Mouse (Mus musculus) adipocyte (in vitro differentiated cells): ENCODE results near the gene Usp43.

Experiments used
- DNase-seq: peaks from one replicate; pipeline ENCODE4 v3.0.0-alpha.2; 2016; ENCODE audit warnings: low spot score

Gene Usp43

DNA sequence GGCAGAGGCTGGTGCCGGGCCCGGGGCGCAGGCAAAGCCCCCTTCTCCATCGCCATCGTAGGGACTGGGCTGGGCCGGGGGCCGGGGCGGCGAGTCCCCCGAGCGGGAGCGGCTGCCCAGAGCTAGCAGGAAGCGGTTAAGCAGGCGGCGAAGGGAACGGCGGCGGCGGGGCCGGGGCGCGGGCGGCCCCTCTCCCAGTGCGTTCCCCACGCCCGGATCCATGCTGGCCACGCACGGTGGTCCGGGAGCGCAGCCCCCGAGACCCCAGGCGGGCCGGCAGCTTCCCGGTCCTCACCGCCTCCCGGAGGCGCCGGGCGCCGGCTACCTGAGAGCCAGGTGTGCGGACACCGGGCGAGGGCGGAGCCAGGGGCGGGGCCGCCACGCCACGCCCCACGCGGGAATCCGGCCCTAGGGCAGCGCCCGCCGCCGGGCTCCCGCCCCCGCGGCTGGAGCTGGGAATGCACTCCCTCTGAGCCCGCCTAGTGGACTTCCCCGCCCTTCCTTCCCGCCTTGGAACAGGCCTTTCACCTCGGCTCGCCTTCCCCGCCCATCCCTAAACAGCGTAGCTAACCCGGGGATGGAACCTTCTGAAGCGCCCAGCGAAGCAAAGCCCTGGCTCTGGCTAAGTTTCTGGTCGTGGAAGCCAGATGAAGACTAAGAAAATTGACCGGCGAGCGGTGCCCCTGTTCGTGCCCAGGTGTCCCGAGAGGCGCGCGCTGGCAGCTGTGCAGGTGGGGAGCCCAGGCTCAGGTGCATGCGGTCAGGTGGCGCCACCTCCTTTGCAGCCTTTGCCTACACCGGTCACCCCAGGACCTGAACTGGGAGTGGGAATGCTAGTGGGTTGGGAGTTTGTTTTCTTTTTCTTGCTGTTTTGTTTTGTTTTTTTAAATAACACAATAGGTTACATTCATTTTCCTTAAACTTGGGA is at the start of gene Usp43:
Usp43 (minus strand) TSS at position 327 of the 928 bp plus-strand sequence.
- DNase-seq: no peak

DNA sequence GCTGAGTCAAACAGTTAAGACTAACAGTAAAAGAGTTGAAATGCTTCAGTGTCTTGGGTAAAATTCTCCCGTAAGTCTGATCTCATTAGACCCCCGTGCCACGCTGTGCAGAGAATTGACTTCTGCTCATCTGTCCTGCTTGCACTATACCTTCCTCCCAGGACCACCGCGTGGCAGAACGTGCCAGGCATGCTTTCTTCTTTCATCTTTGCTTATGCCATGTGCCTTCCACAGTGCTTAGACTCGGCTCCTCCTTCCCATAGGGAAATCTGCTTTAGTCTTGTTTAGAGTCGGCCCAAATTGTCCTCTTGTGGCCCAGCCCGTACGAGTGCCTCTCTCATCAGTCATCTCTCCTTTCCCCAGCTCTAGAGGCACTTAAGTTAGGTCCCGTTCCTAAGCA is 45.9 kb upstream of the Usp43 start:
- DNase-seq: no peak

DNA sequence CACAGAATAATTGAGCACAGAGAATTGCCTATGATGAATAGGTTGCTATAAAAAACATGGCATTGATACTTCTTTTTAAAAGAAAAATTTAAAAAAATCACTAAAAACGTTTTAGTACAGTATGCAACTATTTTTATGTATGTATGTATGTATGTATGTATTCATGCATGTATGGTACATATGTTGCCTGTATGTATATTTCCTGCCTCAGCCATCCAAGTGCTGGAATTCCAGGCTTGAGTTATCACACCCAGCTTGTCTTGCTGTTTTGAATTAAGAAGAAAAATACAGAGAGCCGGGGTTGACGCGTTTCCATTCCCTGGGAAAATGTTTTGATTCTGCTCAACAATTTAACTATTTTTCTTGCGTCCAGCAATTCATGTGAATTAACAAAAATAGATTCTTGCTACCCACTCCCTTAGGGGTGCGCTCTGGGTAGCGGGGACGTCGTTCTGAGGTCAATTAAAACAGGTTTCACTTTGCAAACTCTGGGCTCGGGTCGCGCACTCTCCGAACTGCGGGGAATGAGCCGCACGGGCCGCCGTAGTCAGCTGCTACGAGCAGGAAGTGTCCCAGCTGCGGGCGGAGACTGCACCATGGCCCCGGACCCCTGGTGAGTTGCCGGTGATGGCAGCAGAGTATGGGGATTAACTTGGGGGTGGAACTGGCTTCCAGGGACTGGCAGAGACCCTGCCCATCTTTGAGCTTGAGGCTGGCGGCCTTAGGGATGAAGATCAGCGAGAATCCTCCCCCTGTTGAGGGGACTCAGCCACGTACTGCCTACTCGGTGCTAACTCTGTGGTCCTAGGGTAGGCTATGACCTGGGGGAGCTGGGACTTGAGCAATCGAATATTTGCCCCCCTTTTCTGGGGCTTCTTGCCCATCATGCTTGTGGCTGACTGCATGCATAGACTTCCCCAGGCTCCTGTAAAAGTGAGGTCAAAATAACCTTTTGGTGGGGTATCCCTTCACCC is 44.2 kb upstream of the Usp43 start, which contains the start of gene Stx8:
Stx8 (plus strand) TSS at position 289 of the 974 bp plus-strand sequence.
- peak; percentile 77 for DNase-seq

DNA sequence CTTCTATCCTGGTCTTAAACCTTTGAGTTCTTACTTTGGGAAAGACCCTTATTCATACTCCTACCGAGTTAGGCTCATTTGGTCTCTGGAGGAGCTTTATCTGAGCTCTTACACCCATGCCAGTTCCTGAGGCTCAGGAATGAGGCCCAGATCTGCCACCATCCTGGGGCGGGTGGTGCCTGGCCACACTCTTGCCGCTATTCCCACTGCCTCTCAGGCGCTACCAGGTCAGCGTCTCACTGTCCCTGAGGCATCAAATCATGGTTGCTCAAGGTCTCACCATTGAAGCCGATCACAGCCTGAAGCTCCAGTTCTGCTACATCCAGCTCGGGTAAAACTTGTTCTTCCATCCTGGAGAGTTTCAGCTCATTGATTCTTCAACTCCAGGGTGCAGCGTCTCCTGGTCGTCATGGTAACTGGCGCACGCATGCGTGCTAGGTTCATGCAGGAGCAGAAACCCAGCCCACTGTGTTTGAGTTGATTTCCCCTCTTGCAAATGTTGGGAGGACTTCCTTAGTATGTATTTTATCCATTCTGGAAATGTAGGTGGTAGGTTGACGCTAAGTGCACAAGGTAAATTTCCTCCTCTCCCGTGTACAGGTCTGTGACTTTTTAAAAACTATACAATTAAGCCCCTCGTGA is 43.4 kb upstream of the Usp43 start, which contains the start of gene Cfap52:
Cfap52 (minus strand) TSS at position 410 of the 642 bp plus-strand sequence.
- peak; percentile 78 for DNase-seq

DNA sequence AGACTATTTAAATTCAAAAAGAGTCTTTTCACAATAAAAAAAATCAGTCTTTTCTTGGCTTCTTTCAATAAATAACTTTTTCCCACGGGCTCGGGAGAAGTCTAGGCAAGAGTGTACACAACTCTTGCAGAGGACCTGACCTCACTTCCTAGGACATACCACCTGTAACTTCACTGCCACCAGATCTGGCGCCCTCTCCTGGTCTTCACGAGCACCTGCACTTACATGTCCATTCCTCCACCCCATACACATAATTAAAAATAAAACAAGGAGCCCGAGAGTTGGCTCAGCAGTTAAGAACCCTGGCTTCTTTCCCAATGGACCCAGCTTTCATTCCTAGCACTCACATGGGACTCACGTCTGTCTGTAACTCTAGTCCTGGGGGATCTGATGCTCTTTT is 42.2 kb upstream of the Usp43 start:
- DNase-seq: no peak

DNA sequence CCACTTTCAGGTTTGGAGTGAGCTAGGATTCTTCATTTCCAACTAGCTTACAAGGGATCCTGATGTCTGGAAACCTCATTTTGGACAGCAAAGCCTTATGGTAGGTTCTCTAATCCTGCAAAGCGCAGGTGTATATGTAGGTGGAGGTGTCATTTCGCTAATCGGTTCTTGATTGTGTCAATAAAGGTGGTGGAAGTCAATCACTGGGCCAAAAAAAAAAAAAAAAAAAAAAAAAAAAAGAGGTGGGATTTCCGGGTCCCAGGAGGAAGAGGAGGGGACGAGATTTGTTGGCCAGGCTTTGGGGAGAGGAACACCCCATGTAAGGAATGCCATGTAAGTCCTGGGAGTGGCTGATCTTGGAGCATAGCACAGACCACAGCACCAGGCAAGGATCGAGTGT is 32.5 kb upstream of the Usp43 start:
- DNase-seq: no peak

DNA sequence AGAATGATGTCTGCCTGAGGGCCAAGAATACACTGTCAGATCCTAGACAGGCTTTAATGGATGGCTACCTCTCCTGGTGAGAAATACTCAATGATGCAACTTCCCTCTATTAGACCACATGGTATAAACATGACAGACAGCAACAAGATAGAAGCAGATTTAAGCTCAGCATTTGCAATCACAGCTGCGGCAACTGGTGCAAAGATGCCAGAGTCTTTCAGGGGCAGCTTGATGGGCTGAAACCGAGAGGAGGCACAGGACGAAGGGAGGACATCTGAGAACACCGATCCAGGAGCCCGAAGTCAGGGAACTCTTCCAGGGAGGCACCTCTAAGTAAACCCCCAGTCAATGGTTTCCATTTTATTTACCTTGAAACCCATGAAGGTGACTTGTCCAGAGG is 31.7 kb upstream of the Usp43 start:
- DNase-seq: no peak

DNA sequence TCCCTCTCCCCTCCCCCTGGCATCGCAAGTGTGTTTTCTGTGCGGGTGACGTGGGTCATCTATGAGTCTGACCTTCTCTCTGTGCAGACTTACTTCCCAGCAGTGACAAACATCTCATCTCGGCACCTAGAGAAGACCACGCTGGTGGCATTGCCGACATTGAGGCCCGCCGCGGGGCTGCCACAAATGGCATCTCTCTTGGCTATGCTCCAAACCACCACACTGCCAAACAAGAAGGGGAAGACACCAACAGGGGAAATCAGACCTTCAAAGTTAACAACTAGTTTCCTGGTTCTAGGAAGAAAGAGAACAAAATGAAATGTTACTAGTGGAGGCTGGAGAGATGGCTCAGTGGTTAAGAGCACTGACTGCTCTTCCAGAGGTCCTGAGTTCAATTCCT is 27.5 kb upstream of the Usp43 start:
- no peak for DNase-seq

DNA sequence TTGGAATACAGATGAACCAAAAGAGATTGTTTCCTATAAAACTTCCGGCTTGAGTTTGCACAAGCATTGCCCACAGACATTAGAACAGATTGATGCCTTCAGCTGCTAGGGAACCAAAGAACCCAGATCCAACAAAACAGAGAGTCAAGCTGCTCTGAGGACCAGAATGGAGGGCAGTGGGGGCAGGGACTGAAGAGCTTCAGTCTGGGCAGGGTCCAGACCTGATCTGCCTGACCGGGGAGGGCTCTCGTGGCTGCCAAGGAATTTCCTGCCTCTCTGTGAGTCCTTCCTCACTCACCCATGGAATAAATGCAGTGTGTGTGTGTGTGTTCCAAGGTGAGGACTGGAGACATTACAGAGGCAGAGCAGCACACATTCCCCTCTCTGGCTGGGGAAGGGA is 26.3 kb upstream of the Usp43 start:
- no peak for DNase-seq

DNA sequence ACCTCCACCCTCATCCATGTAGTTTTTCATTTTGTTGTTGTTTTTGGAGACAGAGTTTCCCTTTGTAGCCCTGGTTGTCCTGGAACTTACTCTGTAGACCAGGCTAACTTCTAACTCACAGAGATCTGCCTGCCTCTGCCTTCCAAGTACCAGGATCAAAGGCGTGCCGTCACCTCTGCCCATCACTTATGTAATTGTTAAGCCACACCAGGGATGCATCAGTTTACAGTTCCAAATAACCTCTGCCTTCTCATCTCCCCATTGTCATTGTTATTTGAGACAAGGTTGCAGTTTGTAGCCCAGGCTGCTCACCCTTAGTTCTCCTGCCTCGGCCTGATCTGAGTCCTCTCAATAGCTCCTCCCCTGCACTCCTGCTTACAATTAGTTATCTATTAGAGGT is 10.2 kb upstream of the Usp43 start:
- DNase-seq: no peak

DNA sequence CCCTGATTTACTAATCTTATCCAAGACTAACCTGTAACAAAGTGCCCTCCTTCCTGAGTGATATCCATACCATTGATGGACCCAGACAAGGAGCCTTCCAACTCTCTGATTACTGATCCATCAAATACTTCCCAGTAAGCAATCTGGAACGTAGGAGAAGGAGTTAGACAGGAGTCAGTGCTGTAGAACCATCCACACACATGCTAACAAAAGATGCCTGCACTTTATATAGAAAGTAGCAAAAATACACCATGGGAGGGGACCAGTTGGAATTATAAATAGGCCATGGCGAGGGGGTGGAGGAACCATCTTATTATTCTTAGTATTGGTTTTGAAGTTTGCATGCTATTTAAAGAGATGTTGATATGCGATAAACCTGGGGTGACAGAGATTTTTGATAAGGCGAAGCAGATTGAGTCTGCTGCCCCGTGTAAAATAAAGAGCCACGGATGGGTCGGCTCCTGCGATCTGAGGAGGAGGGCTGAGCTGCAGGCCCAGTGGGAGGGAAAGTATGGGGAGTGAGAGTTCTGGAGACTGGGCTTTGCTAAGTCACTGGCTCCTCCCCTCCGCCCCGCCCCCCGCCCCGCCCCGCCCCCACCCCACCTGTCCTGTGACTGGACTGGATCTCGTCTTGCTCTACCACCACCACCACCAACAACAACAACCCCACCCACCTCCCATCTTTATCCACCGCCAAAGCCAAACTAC is 4.5 kb upstream of the Usp43 start:
- no peak for DNase-seq

DNA sequence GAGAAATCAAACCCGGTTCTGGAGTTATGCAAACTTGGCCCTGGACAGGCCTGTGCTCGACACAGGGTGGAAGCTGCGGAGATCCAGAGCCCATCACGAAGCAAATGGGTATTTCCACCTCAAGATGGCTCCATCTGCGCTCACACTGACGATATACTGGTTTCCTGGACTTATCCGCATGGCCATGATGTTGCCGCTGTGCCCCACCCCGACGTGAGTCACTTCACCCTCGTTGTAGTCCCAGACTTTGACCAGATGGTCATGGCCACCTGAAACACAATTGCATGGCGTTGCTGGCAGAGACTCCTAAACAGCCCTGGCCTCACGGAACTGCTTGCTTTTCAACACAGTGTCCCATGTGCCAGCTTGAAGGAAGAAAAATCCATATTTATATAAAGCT is 3.0 kb upstream of the Usp43 start:
- DNase-seq: no peak

DNA sequence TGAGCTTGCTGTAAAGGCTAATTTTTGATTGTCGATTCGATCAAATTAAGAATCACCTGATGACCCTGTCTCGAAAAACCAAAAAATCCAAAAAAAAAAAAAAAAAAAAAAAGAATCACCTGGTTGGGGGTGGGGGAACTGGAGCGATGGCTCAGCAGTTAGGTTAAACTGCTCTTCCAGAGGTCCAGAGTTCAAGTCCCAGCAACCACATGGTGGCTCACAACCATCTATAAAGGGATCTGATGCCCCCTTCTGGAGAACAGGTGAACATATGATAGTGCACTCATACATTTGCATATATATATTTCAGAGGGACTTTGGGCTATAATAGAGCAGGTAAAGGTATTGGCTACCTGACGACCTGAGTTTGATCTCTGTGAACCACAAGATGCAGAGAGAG is 1.8 kb upstream of the Usp43 start:
- DNase-seq: no peak

DNA sequence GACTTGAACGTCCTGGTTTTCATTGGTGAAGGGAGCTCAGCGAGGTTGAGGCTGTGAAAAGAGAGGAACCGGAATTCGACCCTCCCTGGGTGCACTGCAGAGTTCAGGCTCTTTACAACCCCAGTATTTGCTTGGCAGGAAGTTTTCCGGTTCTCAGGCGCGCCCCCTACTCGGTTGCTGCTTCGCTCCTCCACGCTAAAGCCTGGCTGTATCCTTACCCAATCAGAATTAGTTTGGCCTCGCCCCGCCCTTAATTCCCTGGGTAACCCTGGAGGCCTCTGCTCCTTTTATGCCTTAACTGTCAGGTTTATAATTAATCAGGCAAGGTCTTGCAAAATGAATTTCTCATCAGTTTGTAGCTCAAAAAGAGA is 787 bp upstream of the Usp43 start:
- no peak for DNase-seq

DNA sequence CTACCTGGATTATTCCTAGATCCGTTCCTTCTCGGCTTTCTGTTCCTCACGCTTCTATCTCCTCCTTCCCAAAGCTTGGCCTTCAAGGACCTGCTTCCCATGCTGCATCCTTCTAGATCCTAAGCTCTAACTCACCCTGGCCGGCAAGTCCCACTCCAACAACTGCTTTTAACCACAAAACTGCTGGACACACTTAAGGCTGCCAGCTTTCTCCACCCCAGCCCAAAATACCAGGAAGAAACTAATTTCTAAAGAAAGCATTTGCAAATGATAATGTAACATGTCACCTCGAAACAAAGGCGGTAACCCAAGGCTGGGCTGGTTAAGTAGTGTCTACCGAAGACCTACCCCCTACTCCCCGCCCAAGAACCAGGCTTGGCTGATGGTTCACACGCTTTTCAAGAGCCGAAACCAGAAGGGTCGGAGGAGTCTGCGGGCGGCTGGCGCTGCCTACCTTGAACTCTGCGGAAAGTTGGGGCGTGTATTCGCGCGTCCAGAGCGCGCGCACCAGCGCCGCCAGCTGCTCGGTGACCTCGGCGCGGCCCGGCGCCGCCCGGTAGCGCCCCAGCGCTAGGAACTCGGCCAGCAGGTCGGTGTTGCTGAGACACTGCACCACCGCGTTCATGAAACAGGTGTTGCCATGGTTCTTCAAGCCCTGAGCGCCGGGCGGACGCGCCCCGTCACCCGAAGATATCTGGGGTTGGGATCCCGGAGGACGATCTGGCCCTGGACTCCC is 694 bp downstream of the Usp43 start:
- no peak for DNase-seq

DNA sequence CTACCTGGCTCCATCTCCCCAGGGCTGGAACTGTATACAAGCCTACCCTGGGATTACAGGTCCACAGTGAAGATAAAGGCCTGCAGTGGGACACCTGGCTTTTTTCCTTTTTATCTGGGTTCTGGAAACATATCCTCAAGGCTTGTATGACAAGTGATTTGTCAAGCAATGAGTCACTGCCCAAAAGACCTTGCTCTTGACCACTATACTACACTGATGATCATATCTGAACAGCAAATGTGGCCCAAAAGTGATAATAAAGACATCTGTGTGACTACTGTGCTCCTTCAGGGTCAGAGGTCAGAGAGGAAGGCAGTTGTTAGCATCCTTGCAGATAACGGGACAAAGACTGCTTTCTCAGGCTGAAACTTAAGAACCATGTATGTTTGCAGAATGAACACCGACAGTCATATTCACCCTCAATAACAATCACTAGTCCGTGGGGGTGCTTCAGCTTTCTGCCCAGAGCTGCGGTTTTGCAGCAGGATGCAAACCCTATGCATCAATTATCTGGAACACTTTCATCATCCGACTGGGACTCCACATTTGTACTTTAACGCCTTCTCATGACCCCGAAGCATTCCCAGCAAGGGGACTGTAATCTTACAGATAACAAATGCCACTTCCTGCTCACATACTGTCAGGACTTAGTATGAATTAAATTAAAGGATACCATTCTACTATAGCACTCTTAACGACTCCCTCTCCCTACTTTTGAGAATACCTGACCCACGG is 1.6 kb downstream of the Usp43 start:
- no peak for DNase-seq

DNA sequence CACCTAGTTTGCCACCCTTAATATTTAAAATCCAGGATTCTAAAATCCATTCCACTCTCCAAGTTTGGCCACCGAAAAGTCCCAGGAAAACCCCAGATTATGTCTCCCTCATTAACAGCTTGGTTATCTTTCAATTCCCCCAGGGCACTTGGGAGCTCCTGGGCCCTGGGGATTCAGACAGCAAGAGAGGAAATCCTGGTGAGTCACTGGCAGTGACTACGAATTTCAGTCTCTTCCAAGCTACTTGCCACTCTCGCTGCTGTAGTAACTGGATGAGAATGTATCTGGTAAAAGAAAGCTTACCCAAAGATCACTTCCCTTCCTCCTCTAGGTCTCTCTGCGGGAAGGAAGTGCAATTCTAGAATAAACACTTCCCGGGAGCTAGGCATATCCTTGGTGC is 2.4 kb downstream of the Usp43 start:
- no peak for DNase-seq

DNA sequence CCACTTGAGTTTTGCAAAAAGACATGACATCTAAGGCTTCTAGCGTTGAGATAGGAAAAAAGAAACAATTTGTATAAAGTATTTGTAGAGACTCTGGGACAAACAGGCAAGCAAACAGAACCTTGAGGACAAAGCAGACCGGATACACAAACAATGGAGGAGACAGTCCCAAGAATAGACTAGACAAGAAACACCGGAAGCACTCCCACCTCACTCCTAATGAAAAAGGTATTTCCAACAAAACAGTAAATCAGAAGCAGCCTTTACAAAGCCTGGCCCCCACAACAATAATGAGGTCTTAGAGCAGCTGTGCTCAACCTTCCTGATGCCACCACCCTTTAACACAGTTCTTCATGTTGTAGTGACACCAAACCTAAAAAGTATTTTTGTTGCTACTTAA is 4.8 kb downstream of the Usp43 start:
- no peak for DNase-seq

DNA sequence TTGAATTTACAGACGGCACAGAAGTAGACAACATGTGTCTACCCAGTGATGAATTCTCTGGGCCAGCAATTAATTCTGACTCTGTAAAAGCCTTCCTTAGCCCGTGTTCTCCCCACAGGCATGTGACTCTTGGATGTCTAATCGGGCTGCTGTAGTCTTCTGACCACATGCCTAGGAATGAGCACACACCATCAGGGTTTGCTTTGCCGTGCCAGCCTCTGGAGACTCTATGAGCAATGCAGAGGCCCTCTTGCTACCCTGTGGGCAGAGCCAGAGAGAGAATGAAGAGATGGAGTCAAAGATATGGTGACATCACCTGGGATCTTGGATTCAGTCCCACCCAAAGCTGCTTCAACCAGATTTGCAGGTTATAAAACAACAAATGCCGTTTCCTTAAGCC is 10.9 kb downstream of the Usp43 start:
- DNase-seq: no peak

DNA sequence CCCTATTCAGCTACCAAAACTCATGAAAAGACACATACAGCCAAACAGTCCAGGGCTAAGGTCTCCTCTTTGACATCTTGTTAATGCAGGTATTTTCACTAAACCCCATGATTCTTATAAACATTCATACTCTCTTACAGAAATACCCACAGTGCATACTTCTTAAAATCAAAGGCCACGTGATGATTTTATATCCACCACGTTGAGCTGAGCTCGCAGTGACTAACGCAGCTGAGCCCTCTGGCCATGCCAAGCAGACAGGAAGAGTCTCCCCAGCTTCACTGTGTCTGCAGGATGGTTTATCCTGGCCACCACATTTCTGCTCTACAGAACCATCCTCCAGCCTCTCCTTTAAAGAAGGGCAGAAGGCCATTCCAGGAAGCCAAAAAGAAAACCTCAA is 18.2 kb downstream of the Usp43 start:
- no peak for DNase-seq
